Mouse (Mus musculus): ENCODE data around the gene Gm21820. TPM values are rescaled to one million over a fixed set of nuclear protein-coding genes. Genes with fewer than 3 reads are reported as not detected.
"Not testable (repeated sequence)": the region's sequence is repeated elsewhere in the genome, so short reads cannot be mapped to it uniquely, and the experiment has no call there.

Gene Gm21820
- not detected in 2 replicates for polyA plus RNA-seq (2014; fragmentation: Nextera tagmentation; extraction: Ambion mirVana)

DNA sequence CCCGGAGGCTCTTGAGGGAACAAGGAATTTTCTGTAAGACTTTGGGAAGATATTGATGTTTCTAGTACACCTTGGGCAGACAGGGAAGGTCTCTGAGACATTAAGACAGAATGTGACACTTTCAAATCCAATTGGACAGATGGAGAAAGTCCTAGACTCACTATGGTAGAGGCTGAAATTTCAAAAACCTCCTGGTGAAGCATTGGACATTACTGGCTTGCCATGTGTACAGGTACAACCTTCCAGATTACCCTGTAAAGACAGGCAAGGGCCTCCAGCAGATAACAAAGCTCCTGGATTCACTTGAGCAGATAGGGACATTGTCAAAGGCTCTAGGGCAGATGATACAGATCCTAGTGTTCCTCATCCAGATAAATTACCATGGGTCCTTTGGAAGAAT, at the start of gene Gm21820:
TSS of gene Gm21820 (minus strand) at position 101 of the 400 bp plus-strand sequence.
- H3K27me3 ChIP-seq (ENCODE audit: control insufficient read depth, insufficient read depth, low read length); DNase-seq (ENCODE audit: low spot score); H3K9me3 ChIP-seq (replicated peaks; ENCODE audit: control insufficient read depth, low read length); H3K4me2 ChIP-seq (ENCODE audit: low read depth, low read length); H3K4me3 ChIP-seq (ENCODE audit: low read depth, low read length); H3K4me1 ChIP-seq (ENCODE audit: control insufficient read depth, insufficient read depth, low read length); ATAC-seq (replicated peaks; ENCODE audit: insufficient number of reproducible peaks, low FRiP score, low TSS enrichment, low read depth); H3K27ac ChIP-seq (replicated peaks; ENCODE audit: low read depth, low read length); H3K36me3 ChIP-seq (replicated peaks; ENCODE audit: control insufficient read depth, insufficient read depth, low read depth, low read length); H3K9ac ChIP-seq (replicated peaks; ENCODE audit: low read length): not testable (repeated sequence)
- 89% methylated on average over 1 of the region's 1 CpGs for WGBS

Other genes with a start within 250 kb of the Gm21820 start
- not detected in 2 replicates for gene Gm20918, start 205.5 kb downstream of the Gm21820 start, polyA plus RNA-seq (2014; fragmentation: Nextera tagmentation; extraction: Ambion mirVana)

Data from embryonic facial prominence, embryonic 11.5 days (tissue).